Mouse (Mus musculus): ENCODE measurements around the gene Amdhd1. TPM values are rescaled to one million over a fixed set of nuclear protein-coding genes. Genes with fewer than 3 reads are reported as not detected.
"Not testable (repeated sequence)": the region's sequence is repeated elsewhere in the genome, so short reads cannot be mapped to it uniquely, and the experiment has no call there.

Gene Amdhd1
- polyA plus RNA-seq, 1 experiment = 0.44 TPM

DNA sequence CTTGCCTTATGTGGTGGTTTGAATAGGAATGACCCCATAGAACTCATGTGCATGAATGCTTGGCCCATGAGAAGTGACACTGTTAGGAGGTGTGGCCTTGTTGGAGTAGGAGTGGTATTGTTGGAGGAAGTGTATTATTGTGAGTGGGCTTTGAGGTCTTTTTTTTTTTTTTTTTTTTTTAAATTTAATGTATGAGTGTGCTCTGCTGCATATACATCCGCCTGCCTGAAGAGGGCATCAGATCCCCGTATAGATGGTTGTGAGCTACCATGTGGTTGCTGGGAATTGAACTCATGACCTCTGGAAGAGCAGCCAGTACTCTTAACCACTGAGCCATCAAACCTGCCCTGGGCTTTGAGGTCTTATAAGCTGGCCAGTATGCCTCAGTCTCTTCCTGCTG lies 32.4 kb upstream of the Amdhd1 start:
- Histone ChIP-seq H3K27ac (ENCODE audit: control insufficient read depth, insufficient read depth, low read length) (no peak overlapping the region), H3K36me3 (ENCODE audit: control insufficient read depth, insufficient read depth, low read length) (no peaks in the 10 kb centered on the region), H3K27me3 (ENCODE audit: control insufficient read depth, insufficient read depth, low read length) (no peaks in the 10 kb centered on the region), H3K4me1 (replicated peaks; ENCODE audit: control insufficient read depth, insufficient read depth, low read length) (no peaks in the 10 kb centered on the region), H3K4me3 (ENCODE audit: control insufficient read depth, insufficient read depth, low read length) (no peak overlapping the region)
- WGBS = 73% methylated on average over 2 of the region's 2 CpGs
- TF ChIP-seq CTCF (IDR thresholded peaks at IDR 0.05; ENCODE audit: borderline replicate concordance, control insufficient read depth, extremely low read depth, insufficient read depth, low read length, poor library complexity) = no peak
- no peak for TF ChIP-seq POLR2A (IDR thresholded peaks at IDR 0.05; ENCODE audit: control insufficient read depth, extremely low read depth, insufficient read depth, low read length, poor library complexity)
- DNase-seq = no peak

DNA sequence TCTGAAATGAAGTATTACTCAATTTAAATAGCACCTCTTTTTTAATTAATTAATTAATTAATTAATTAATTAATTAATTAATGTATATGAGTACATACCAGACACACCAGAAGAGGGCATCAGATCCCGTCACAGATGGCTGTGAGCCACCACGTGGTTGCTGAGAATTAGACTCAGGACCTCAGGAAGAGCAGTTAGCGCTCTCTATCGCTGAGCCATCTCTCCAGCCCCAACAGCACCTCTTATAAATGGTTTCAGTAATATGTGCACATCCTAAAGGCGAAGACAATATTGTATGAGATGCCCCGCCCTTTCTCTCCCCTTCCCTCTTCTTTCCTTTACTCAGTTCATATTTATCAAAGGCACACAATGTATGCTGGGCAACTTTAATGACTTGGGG lies 28.8 kb upstream of the Amdhd1 start:
- 91% methylated on average over 6 of the region's 6 CpGs for WGBS
- Histone ChIP-seq H3K4me3 (ENCODE audit: control insufficient read depth, insufficient read depth, low read length) (no peak overlapping the region), H3K27ac (ENCODE audit: control insufficient read depth, insufficient read depth, low read length) (no peak overlapping the region), H3K27me3 (ENCODE audit: control insufficient read depth, insufficient read depth, low read length) (no peaks in the 10 kb centered on the region), H3K36me3 (ENCODE audit: control insufficient read depth, insufficient read depth, low read length) (no peaks in the 10 kb centered on the region), H3K4me1 (replicated peaks; ENCODE audit: control insufficient read depth, insufficient read depth, low read length) (no peaks in the 10 kb centered on the region)
- TF ChIP-seq POLR2A (IDR thresholded peaks at IDR 0.05; ENCODE audit: control insufficient read depth, extremely low read depth, insufficient read depth, low read length, poor library complexity) (no peak), CTCF (IDR thresholded peaks at IDR 0.05; ENCODE audit: borderline replicate concordance, control insufficient read depth, extremely low read depth, insufficient read depth, low read length, poor library complexity) (no peak)
- DNase-seq = no peak

DNA sequence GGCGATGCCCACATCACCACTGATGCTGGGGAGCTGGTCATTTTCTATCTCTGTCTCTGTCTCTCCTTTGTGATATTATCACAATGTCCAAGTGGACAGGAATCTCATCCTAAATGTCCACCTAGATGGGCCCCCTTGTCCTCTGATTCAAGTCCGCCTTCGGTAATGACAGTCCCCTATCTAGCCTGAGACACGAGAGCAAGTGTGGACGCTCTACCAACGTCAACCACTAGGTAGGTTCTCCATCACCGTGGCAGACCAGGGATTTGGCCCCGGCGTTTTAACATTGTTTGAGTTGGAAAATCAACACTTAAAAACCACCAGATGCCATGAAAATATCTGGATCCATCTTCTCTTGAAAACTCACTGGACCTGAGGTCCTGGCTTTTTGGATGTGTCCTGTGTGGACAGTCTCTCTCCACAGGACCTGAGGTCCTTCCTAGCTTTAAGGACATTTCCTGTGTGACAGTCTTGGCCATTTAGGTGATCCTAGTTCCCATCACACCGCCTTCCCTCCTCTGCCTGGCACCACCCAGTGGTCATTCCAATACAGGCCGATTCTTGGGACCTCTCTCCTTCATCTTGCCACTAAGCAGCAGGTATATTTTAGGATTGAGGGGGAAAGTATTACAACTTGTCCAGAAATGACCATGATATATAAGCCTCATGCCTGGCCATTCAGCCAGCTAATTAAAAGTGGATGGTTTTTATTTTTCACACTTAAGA lies 28.2 kb upstream of the Amdhd1 start:
- H3K27me3 ChIP-seq (ENCODE audit: control insufficient read depth, insufficient read depth, low read length) = no peaks in the 10 kb centered on the region
- TF ChIP-seq CTCF (IDR thresholded peaks at IDR 0.05; ENCODE audit: borderline replicate concordance, control insufficient read depth, extremely low read depth, insufficient read depth, low read length, poor library complexity) = no peak
- no peak for DNase-seq
- WGBS = 96% methylated on average over 11 of the region's 11 CpGs
- no peaks in the 10 kb centered on the region for H3K36me3 ChIP-seq (ENCODE audit: control insufficient read depth, insufficient read depth, low read length)
- H3K4me1 ChIP-seq (replicated peaks; ENCODE audit: control insufficient read depth, insufficient read depth, low read length) = no peaks in the 10 kb centered on the region
- no peak overlapping the region for H3K27ac ChIP-seq (ENCODE audit: control insufficient read depth, insufficient read depth, low read length)
- H3K4me3 ChIP-seq (ENCODE audit: control insufficient read depth, insufficient read depth, low read length) = no peak overlapping the region

DNA sequence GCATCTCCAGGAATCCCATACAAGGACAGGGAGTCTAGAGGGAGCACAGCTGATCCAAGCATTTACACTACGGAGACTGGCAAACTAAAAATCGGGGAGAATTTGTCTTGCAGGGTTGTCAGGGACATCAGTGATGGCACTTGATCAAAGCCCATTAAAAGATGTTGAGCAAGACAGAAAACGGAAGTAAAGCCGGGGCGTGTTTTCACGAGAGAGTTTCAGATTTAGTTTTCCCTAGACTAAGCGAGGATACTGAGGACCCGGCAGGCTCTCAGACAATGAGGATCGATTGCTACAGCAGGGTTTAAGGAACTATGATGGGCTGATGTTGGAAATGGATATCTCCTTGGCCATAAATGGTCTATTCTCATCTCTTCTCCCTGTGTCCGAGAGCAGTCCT lies 27.2 kb upstream of the Amdhd1 start:
- DNase-seq = no peak
- no peak for TF ChIP-seq POLR2A (IDR thresholded peaks at IDR 0.05; ENCODE audit: control insufficient read depth, extremely low read depth, insufficient read depth, low read length, poor library complexity)
- no peak for TF ChIP-seq CTCF (IDR thresholded peaks at IDR 0.05; ENCODE audit: borderline replicate concordance, control insufficient read depth, extremely low read depth, insufficient read depth, low read length, poor library complexity)
- 91% methylated on average over 10 of the region's 10 CpGs for WGBS
- Histone ChIP-seq H3K27ac (ENCODE audit: control insufficient read depth, insufficient read depth, low read length) (no peak overlapping the region), H3K4me3 (ENCODE audit: control insufficient read depth, insufficient read depth, low read length) (no peak overlapping the region), H3K36me3 (ENCODE audit: control insufficient read depth, insufficient read depth, low read length) (no peaks in the 10 kb centered on the region), H3K27me3 (ENCODE audit: control insufficient read depth, insufficient read depth, low read length) (no peaks in the 10 kb centered on the region), H3K4me1 (replicated peaks; ENCODE audit: control insufficient read depth, insufficient read depth, low read length) (no peaks in the 10 kb centered on the region)

GRCm38 (mm10) chr10:93564518-93565090 lies 24.8 kb upstream of the Amdhd1 start:
- TF ChIP-seq CTCF (IDR thresholded peaks at IDR 0.05; ENCODE audit: borderline replicate concordance, control insufficient read depth, extremely low read depth, insufficient read depth, low read length, poor library complexity) (no peak), POLR2A (IDR thresholded peaks at IDR 0.05; ENCODE audit: control insufficient read depth, extremely low read depth, insufficient read depth, low read length, poor library complexity) (no peak)
- H3K27ac ChIP-seq (ENCODE audit: control insufficient read depth, insufficient read depth, low read length) = no peak overlapping the region
- no peaks in the 10 kb centered on the region for H3K36me3 ChIP-seq (ENCODE audit: control insufficient read depth, insufficient read depth, low read length)
- H3K4me1 ChIP-seq (replicated peaks; ENCODE audit: control insufficient read depth, insufficient read depth, low read length) = no peaks in the 10 kb centered on the region
- no peak for DNase-seq
- H3K27me3 ChIP-seq (ENCODE audit: control insufficient read depth, insufficient read depth, low read length) = no peaks in the 10 kb centered on the region
- WGBS = 83% methylated on average over 14 of the region's 14 CpGs
- no peak overlapping the region for H3K4me3 ChIP-seq (ENCODE audit: control insufficient read depth, insufficient read depth, low read length)

DNA sequence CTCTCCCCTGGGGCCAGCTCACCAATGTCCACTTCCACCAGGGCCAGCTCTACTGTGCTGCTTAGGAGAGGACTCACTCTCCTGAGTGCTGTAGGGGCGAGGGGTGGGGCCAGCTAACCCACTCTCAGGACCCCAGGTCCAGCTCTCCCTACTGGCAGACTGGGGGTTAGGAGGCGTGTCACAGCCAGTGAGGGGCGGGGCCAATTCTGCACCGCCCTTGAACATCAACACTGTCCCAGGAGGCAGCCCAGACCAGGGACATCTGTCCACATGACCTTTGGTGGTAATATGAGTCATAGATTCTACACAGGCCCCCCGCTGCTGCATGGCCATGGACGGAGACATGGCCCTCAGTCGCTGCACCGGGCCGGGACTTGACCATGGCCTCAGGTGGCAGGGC lies 20.0 kb upstream of the Amdhd1 start:
- H3K4me1 ChIP-seq (replicated peaks; ENCODE audit: control insufficient read depth, insufficient read depth, low read length) = no peaks in the 10 kb centered on the region
- H3K36me3 ChIP-seq (ENCODE audit: control insufficient read depth, insufficient read depth, low read length) = no peaks in the 10 kb centered on the region
- H3K27me3 ChIP-seq (ENCODE audit: control insufficient read depth, insufficient read depth, low read length) = no peaks in the 10 kb centered on the region
- no peak overlapping the region for H3K4me3 ChIP-seq (ENCODE audit: control insufficient read depth, insufficient read depth, low read length)
- no peak for TF ChIP-seq CTCF (IDR thresholded peaks at IDR 0.05; ENCODE audit: borderline replicate concordance, control insufficient read depth, extremely low read depth, insufficient read depth, low read length, poor library complexity)
- no peak for TF ChIP-seq POLR2A (IDR thresholded peaks at IDR 0.05; ENCODE audit: control insufficient read depth, extremely low read depth, insufficient read depth, low read length, poor library complexity)
- no peak overlapping the region for H3K27ac ChIP-seq (ENCODE audit: control insufficient read depth, insufficient read depth, low read length)
- no peak for DNase-seq
- WGBS = 95% methylated on average over 9 of the region's 9 CpGs

DNA sequence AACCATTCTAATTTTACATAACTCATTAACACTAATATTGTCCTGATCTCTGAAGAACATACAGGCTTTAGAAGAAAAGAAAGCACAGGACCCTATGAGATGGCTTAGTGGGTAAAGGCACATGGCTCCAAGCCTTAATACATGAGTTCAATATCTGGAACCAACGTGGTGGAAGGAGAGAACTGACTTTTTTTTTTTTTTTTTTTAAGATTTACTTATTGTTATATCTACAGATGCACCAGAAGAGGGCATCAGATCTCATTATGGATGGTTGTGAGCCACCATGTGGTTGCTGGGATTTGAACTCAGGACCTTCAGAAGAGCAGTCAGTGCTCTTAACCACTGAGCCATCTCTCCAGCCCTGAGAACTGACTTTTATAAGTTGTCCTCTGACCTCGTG lies 18.1 kb upstream of the Amdhd1 start:
- not testable (repeated sequence) for H3K36me3 ChIP-seq (ENCODE audit: control insufficient read depth, insufficient read depth, low read length); H3K27ac ChIP-seq (ENCODE audit: control insufficient read depth, insufficient read depth, low read length); DNase-seq; H3K27me3 ChIP-seq (ENCODE audit: control insufficient read depth, insufficient read depth, low read length); H3K4me1 ChIP-seq (replicated peaks; ENCODE audit: control insufficient read depth, insufficient read depth, low read length); H3K4me3 ChIP-seq (ENCODE audit: control insufficient read depth, insufficient read depth, low read length)
- 63% methylated on average over 2 of the region's 2 CpGs for WGBS
